Mouse (Mus musculus): ENCODE data around the gene Nr1i2. TPM values are rescaled to one million over a fixed set of nuclear protein-coding genes. Genes with fewer than 3 reads are reported as not detected.

Nr1i2 gene
- polyA plus RNA-seq, 1 experiment from 2014 or later = not detected

Other genes starting within 250 kb of the Nr1i2 start
- gene Gsk3b, start 205.8 kb downstream of the Nr1i2 start, polyA plus RNA-seq (2015; fragmentation: Nextera tagmentation; extraction: Ambion mirVana) = 138 and 153 TPM in 2 replicates
- 1.3 and 2.0 TPM in 2 replicates for gene Maats1, start 47.3 kb upstream of the Nr1i2 start, polyA plus RNA-seq (2015; fragmentation: Nextera tagmentation; extraction: Ambion mirVana)
- gene Cox17, start 52.2 kb upstream of the Nr1i2 start, polyA plus RNA-seq (2015; fragmentation: Nextera tagmentation; extraction: Ambion mirVana) = 66.0 and 68.5 TPM in 2 replicates
- not detected in 2 replicates for gene Gm21987, start 52.2 kb upstream of the Nr1i2 start, polyA plus RNA-seq (2015; fragmentation: Nextera tagmentation; extraction: Ambion mirVana)
- gene Popdc2, start 67.4 kb upstream of the Nr1i2 start, polyA plus RNA-seq (2015; fragmentation: Nextera tagmentation; extraction: Ambion mirVana) = 0.47 and 0.83 TPM in 2 replicates
- gene Pla1a, start 138.3 kb upstream of the Nr1i2 start, polyA plus RNA-seq (2015; fragmentation: Nextera tagmentation; extraction: Ambion mirVana) = 0.36 and 0.68 TPM in 2 replicates
- gene Adprh, start 157.9 kb upstream of the Nr1i2 start, polyA plus RNA-seq (2015; fragmentation: Nextera tagmentation; extraction: Ambion mirVana) = 160 and 164 TPM in 2 replicates
- 0.46 and 0.61 TPM in 2 replicates for gene Cd80, start 160.7 kb upstream of the Nr1i2 start, polyA plus RNA-seq (2015; fragmentation: Nextera tagmentation; extraction: Ambion mirVana)
- 33.4 and 34.6 TPM in 2 replicates for gene Timmdc1, start 227.8 kb upstream of the Nr1i2 start, polyA plus RNA-seq (2015; fragmentation: Nextera tagmentation; extraction: Ambion mirVana)

Data from midbrain, embryonic 16.5 days (tissue).